Mouse (Mus musculus) intestine, postnatal 0 days (tissue): ENCODE measurements at regions not wholly inside any gene's neighbourhood (a gene's known extent, or its start where the extent isn't known, plus 50 kb on each side); places are given as distances from the start of the nearest gene placed in this dataset.

Experiments
- ATAC-seq: fragments of 200-750 bp; cut with Nextera tagmentation; 2 replicates; pipeline ENCODE4 v1.8.0; 2017; ENCODE audit warnings: mild to moderate bottlenecking, moderate TSS enrichment, moderate library complexity
- H3K27ac ChIP-seq: fragments of 300-500 bp; sonication (generic); 2 replicates; pipeline ENCODE4 v1.5.1; 2014; ENCODE audit warnings: mild to moderate bottlenecking, low read depth, low read length, moderate library complexity
- H3K27me3 ChIP-seq: fragments of 300-500 bp; sonication (generic); replicated peaks from 2 replicates; pipeline ENCODE4 v1.6.1; 2014; ENCODE audit warnings: low read length, mixed read lengths; ENCODE audit not compliant: control insufficient read depth, insufficient read depth
- H3K36me3 ChIP-seq: fragments of 300-500 bp; sonication (generic); 2 replicates; pipeline ENCODE4 v1.6.1; 2014; ENCODE audit warnings: mild to moderate bottlenecking, moderate library complexity; ENCODE audit not compliant: control insufficient read depth, insufficient read depth
- H3K4me1 ChIP-seq: fragments of 300-500 bp; sonication (generic); replicated peaks from 2 replicates; pipeline ENCODE4 v1.6.1; 2014; ENCODE audit warnings: antibody characterized with exemption, low read length, mixed read lengths; ENCODE audit not compliant: control insufficient read depth, insufficient read depth
- H3K4me2 ChIP-seq: fragments of 300-500 bp; sonication (generic); replicated peaks from 2 replicates; pipeline ENCODE4 v1.6.1; 2014; ENCODE audit warnings: low read depth, mild to moderate bottlenecking, moderate library complexity
- H3K4me3 ChIP-seq: fragments of 300-500 bp; sonication (generic); 2 replicates; pipeline ENCODE4 v1.5.1; 2014; ENCODE audit warnings: low read depth, low read length
- H3K9ac ChIP-seq: fragments of 300-500 bp; sonication (generic); 2 replicates; pipeline ENCODE4 v1.6.1; 2014; ENCODE audit warnings: mild to moderate bottlenecking, low read depth, low read length
- H3K9me3 ChIP-seq: fragments of 300-500 bp; sonication (generic); 2 replicates; pipeline ENCODE4 v1.6.1; 2016; ENCODE audit warnings: mixed run types; ENCODE audit not compliant: control insufficient read depth
- CTCF ChIP-seq: sonication (generic); IDR thresholded peaks from 2 replicates; pipeline ENCODE4 v1.5.1; 2016; ENCODE audit warnings: low read depth, mild to moderate bottlenecking, control low read depth, antibody characterized with exemption, moderate library complexity
- WGBS: fragments of 180-500 bp; shearing (Covaris S2); extraction: QIAGEN DNeasy Blood & Tissue Kit; methylation state at CpG from one replicate; pipeline ENCODE4 v1.1.7; 2014; 5-methylcytosine and 5-hydroxymethylcytosine counted together

DNA sequence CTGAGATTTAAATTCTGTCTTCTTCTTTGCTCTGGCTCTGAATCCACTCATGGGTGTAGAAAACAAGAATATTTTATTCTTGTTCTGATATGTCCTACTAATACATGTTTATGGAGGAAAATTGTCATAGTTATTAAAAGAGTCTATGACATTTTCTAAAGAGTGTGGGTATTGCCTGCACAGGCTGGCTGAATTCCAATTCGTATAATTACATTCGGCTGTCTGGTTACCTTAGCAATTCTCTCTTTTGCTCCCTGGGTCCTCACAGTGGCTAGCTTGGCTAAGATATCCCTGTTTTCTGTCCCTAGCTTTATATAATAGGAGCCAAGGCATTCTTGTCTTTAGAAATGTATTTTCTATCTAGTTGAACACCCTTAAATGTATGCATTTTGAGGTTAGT, 218.5 kb upstream of the Dnajc19 start:
- no peak overlapping the region for H3K9ac ChIP-seq
- ATAC-seq, result no peak
- no peak overlapping the region for H3K4me3 ChIP-seq
- TF ChIP-seq CTCF, result no peak
- H3K27me3 ChIP-seq, result no peaks in the 10 kb centered on the region
- no peaks in the 10 kb centered on the region for H3K4me1 ChIP-seq
- no peaks in the 10 kb centered on the region for H3K36me3 ChIP-seq
- no peaks in the 10 kb centered on the region for H3K9me3 ChIP-seq
- H3K27ac ChIP-seq, result no peak overlapping the region
- 90% methylated on average over 2 of the region's 2 CpGs for WGBS
- no peak overlapping the region for H3K4me2 ChIP-seq

GRCm38 (mm10) chr3:34287836-34288235, 206.7 kb upstream of the Dnajc19 start:
- 66% methylated on average over 5 of the region's 5 CpGs for WGBS
- H3K4me2 ChIP-seq, result no peak overlapping the region
- 0 out of 2 replicates have a peak, but pooled peaks have one; percentile 7 for TF ChIP-seq CTCF

GRCm38 (mm10) chr3:34270154-34270553, 189.0 kb upstream of the Dnajc19 start:
- no peak for ATAC-seq
- 86% methylated on average over 10 of the region's 10 CpGs for WGBS
- no peak overlapping the region for H3K4me3 ChIP-seq
- H3K27me3 ChIP-seq, result no peaks in the 10 kb centered on the region
- no peak for TF ChIP-seq CTCF
- H3K9ac ChIP-seq, result no peak overlapping the region
- no peak overlapping the region for H3K27ac ChIP-seq
- H3K4me1 ChIP-seq, result no peaks in the 10 kb centered on the region
- H3K9me3 ChIP-seq, result no peaks in the 10 kb centered on the region
- no peak overlapping the region for H3K4me2 ChIP-seq
- H3K36me3 ChIP-seq, result no peaks in the 10 kb centered on the region

More at GRCm38 (mm10) chr3:34287836-34288235, 206.7 kb upstream of the Dnajc19 start:
- Histone ChIP-seq H3K36me3 (no peaks in the 10 kb centered on the region), H3K27ac (no peak overlapping the region), H3K4me1 (no peaks in the 10 kb centered on the region), H3K27me3 (no peaks in the 10 kb centered on the region), H3K4me3 (no peak overlapping the region), H3K9ac (no peak overlapping the region), H3K9me3 (no peaks in the 10 kb centered on the region)
- ATAC-seq, result no peak

DNA sequence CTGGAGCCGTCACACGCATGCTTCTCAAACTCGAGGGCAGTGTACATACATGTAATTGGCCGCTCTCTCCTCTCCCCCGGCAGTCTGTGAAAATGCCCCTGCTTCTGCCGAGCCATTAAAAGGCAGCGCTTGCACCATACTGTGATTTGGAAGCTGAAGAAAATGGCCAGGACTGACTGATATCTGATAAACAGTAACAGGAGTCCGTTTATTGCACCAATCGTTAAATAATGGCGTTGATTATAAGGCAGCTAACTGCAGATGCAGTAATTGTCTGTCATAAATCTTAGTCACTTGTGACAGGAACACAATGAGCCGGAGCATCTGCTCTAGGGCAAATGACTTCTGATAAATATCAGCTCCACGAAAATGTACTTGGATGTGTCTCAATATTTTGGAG, 185.3 kb upstream of the Dnajc19 start:
- ATAC-seq, result no peak
- no peaks in the 10 kb centered on the region for H3K27me3 ChIP-seq
- H3K4me3 ChIP-seq, result no peak overlapping the region
- H3K36me3 ChIP-seq, result no peaks in the 10 kb centered on the region
- H3K9me3 ChIP-seq, result no peaks in the 10 kb centered on the region
- H3K4me1 ChIP-seq, result no peaks in the 10 kb centered on the region
- 25% methylated on average over 12 of the region's 12 CpGs for WGBS
- no peak overlapping the region for H3K4me2 ChIP-seq
- no peak overlapping the region for H3K27ac ChIP-seq
- no peak overlapping the region for H3K9ac ChIP-seq
- no peak for TF ChIP-seq CTCF

GRCm38 (mm10) chr3:34264811-34265210, 183.7 kb upstream of the Dnajc19 start:
- Histone ChIP-seq H3K27ac (no peak overlapping the region), H3K4me2 (no peak overlapping the region), H3K9me3 (no peaks in the 10 kb centered on the region), H3K36me3 (no peaks in the 10 kb centered on the region), H3K27me3 (no peaks in the 10 kb centered on the region), H3K9ac (no peak overlapping the region), H3K4me3 (no peak overlapping the region), H3K4me1 (no peaks in the 10 kb centered on the region)
- no peak for ATAC-seq
- WGBS, result 58% methylated on average over 6 of the region's 6 CpGs
- TF ChIP-seq CTCF, result no peak

GRCm38 (mm10) chr3:34252730-34253337, 171.7 kb upstream of the Dnajc19 start:
- Histone ChIP-seq H3K4me1 (no peaks in the 10 kb centered on the region), H3K4me3 (no peak overlapping the region), H3K27me3 (no peaks in the 10 kb centered on the region), H3K36me3 (no peaks in the 10 kb centered on the region), H3K4me2 (no peak overlapping the region), H3K9me3 (no peaks in the 10 kb centered on the region), H3K9ac (no peak overlapping the region), H3K27ac (no peak overlapping the region)
- 67% methylated on average over 12 of the region's 12 CpGs for WGBS
- no peak for TF ChIP-seq CTCF
- no peak for ATAC-seq

DNA sequence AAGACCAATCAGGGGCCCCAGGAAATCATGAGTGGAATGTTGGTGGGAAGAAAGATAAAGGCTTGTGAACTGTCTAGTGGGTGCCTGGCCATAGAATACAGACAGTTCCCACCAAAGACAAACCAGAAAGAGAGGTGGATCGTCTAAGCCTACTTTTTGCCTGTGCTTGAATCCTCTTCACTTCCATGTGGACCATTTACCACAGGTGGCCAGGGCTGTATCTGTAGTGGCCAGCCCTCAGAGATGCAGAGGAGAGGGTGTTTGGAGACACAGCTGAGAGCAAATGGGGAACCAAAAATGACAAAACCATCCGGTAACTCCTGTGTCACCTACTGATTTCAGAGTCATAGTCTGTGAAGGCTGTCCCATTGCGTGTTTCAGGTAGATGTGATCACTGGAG, 161.0 kb upstream of the Dnajc19 start:
- no peaks in the 10 kb centered on the region for H3K4me1 ChIP-seq
- no peaks in the 10 kb centered on the region for H3K9me3 ChIP-seq
- no peak overlapping the region for H3K4me3 ChIP-seq
- ATAC-seq, result no peak
- 89% methylated on average over 3 of the region's 3 CpGs for WGBS
- H3K36me3 ChIP-seq, result no peaks in the 10 kb centered on the region
- no peak for TF ChIP-seq CTCF
- H3K27ac ChIP-seq, result no peak overlapping the region
- H3K4me2 ChIP-seq, result no peak overlapping the region
- no peak overlapping the region for H3K9ac ChIP-seq
- no peaks in the 10 kb centered on the region for H3K27me3 ChIP-seq
